Mouse (Mus musculus): ENCODE results near the gene Rtp4. TPM values are rescaled to one million over a fixed set of nuclear protein-coding genes. Genes with fewer than 3 reads are reported as not detected.

Rtp4 gene
- polyA plus RNA-seq, 1 experiment from 2014 or later, result 2.8 TPM

DNA sequence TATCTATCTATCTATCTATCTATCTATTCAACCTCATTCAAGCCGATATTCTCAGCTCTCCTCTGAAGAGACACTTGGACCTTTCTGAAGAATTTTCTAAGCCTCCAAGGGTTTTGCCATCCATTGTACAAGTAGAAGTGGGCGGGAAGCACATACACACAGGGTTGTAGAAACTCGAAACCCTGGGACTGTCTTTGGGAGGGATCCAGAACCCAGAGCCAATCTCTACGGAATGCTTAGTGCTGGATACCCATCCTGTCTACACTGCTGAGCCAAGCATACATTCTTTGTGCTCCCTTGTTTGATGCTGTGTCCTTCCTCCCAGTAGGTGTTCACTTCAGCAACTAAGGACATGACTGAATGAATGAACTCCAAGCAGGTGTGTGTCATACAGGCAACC lies 22.8 kb downstream of the Rtp4 start:
- Histone ChIP-seq H3K9me3 (replicated peaks; ENCODE audit: control insufficient read depth, low read length) (no peaks in the 10 kb centered on the region), H3K9ac (ENCODE audit: low read depth, low read length) (no peak overlapping the region), H3K27me3 (ENCODE audit: control insufficient read depth, insufficient read depth, low read length) (no peaks in the 10 kb centered on the region), H3K4me3 (ENCODE audit: low read depth, low read length) (no peak overlapping the region), H3K4me2 (no peak overlapping the region), H3K27ac (ENCODE audit: low read depth, low read length) (no peak overlapping the region), H3K4me1 (ENCODE audit: control insufficient read depth, insufficient read depth, low read length) (no peaks in the 10 kb centered on the region), H3K36me3 (ENCODE audit: control insufficient read depth, insufficient read depth, low read length) (no peaks in the 10 kb centered on the region)
- 75% methylated on average over 4 of the region's 4 CpGs for WGBS (ENCODE audit: insufficient replicate concordance)
- ATAC-seq (replicated peaks; ENCODE audit: insufficient number of reproducible peaks, low FRiP score, low TSS enrichment), result no peak

DNA sequence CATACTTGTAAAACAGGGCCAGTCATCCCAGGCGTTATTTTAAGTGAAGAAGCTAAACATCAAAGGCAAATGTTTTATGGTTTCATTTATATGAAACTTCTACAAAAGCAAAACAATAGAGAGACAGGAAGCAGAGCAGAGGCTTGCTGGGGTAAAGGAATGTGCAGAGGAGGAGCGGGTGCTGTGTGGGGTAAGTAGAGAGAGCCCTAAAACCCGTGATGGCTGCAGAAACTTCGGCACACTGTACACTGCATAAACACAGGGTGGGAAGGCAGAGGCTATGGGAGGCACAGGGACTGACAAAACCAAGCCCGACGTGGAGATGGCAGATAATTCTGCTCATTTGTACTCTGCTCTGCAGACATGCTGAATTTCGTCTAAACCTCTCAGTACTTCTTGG lies 24.3 kb downstream of the Rtp4 start:
- H3K4me2 ChIP-seq, result no peak overlapping the region
- no peak overlapping the region for H3K4me3 ChIP-seq (ENCODE audit: low read depth, low read length)
- no peaks in the 10 kb centered on the region for H3K27me3 ChIP-seq (ENCODE audit: control insufficient read depth, insufficient read depth, low read length)
- no peak for ATAC-seq (replicated peaks; ENCODE audit: insufficient number of reproducible peaks, low FRiP score, low TSS enrichment)
- no peaks in the 10 kb centered on the region for H3K9me3 ChIP-seq (replicated peaks; ENCODE audit: control insufficient read depth, low read length)
- H3K36me3 ChIP-seq (ENCODE audit: control insufficient read depth, insufficient read depth, low read length), result no peaks in the 10 kb centered on the region
- 63% methylated on average over 7 of the region's 7 CpGs for WGBS (ENCODE audit: insufficient replicate concordance)
- H3K4me1 ChIP-seq (ENCODE audit: control insufficient read depth, insufficient read depth, low read length), result no peaks in the 10 kb centered on the region
- no peak overlapping the region for H3K9ac ChIP-seq (ENCODE audit: low read depth, low read length)
- no peak overlapping the region for H3K27ac ChIP-seq (ENCODE audit: low read depth, low read length)

DNA sequence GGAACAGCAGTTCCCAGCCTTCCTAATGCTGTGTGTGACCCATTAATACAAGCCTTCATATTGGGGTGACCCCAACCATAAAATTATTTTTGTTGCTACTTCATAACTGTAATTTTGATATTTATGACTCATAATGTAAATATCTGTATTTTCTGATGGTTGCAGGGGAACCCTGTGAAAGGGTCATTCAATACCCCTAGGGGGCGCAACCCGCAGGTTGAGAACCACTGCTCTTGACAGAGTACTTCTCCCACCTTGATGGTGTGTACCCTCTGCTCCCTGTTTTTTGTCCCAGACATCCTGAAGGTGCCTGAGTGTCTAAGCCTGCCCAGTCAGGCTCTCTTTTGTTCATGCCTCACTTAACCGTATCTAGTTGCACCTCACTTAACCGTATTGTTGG lies 27.7 kb downstream of the Rtp4 start:
- Histone ChIP-seq H3K4me1 (ENCODE audit: control insufficient read depth, insufficient read depth, low read length) (no peaks in the 10 kb centered on the region), H3K27me3 (ENCODE audit: control insufficient read depth, insufficient read depth, low read length) (no peaks in the 10 kb centered on the region), H3K36me3 (ENCODE audit: control insufficient read depth, insufficient read depth, low read length) (no peaks in the 10 kb centered on the region), H3K4me3 (ENCODE audit: low read depth, low read length) (no peak overlapping the region), H3K4me2 (no peak overlapping the region), H3K9me3 (replicated peaks; ENCODE audit: control insufficient read depth, low read length) (no peaks in the 10 kb centered on the region), H3K9ac (ENCODE audit: low read depth, low read length) (no peak overlapping the region), H3K27ac (ENCODE audit: low read depth, low read length) (no peak overlapping the region)
- 84% methylated on average over 4 of the region's 4 CpGs for WGBS (ENCODE audit: insufficient replicate concordance)
- ATAC-seq (replicated peaks; ENCODE audit: insufficient number of reproducible peaks, low FRiP score, low TSS enrichment), result no peak

DNA sequence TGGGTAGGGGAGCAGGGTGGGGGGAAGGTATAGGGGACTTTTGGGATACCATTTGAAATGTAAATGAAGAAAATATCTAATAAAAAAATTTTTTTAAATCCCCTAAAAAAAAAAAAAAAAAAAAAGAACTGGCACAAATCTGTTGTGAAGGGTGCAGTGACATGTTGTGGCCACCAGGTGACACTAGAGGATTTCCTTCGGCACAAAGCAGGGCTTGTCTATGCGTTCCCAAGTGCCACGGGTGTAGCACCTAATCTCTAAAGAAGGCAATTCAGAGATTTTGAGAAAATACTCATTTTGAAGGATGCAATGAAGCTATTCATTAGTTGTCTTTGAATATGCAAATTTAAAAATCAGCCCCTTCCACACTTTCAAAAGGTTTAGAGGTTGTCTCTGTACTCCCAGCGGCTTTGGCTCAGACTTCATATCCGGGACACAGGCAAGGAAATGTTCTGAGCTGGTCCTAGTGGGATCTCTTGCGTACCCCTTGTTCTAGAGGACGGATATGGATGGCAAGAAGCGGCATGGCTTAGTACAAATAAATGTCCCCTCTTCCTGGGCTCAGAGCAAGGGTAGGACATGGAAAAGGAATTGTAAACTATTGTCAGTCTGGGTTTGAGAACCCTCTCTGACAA lies 30.4 kb downstream of the Rtp4 start:
- Histone ChIP-seq H3K4me2 (no peak overlapping the region), H3K4me1 (ENCODE audit: control insufficient read depth, insufficient read depth, low read length) (no peaks in the 10 kb centered on the region), H3K9ac (ENCODE audit: low read depth, low read length) (no peak overlapping the region), H3K27ac (ENCODE audit: low read depth, low read length) (no peak overlapping the region), H3K36me3 (ENCODE audit: control insufficient read depth, insufficient read depth, low read length) (no peaks in the 10 kb centered on the region), H3K4me3 (ENCODE audit: low read depth, low read length) (no peak overlapping the region), H3K27me3 (ENCODE audit: control insufficient read depth, insufficient read depth, low read length) (no peaks in the 10 kb centered on the region), H3K9me3 (replicated peaks; ENCODE audit: control insufficient read depth, low read length) (no peaks in the 10 kb centered on the region)
- WGBS (ENCODE audit: insufficient replicate concordance), result 44% methylated on average over 8 of the region's 8 CpGs
- no peak for ATAC-seq (replicated peaks; ENCODE audit: insufficient number of reproducible peaks, low FRiP score, low TSS enrichment)

DNA sequence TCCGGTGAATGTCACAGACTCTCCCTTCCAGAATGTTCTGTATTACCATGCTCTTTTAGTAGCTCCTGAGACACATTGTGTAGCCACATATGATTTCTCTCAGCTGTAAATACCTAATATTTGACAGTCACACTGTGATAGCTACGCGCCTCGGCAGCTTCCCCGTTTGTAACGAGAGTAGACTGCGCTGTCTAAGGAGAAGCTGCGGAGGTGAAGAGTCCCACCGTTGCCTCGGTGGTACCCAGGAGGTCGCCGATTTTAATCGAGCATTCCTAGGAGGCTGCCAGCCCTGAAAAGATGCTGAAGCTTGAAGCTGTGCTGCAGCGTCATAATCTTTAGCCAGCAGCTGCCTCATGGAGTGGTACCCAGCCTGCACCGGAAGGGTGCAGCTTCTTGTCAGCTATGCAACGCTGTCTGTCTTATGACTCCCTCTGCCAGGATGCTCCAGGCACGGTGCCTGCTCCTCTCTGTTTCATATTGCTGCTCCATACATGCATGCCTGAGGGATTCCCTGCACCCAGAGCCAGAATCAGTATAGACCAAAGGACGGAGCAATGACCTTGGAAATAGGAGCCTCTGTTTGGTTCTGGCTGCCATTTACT lies 31.0 kb downstream of the Rtp4 start:
- Histone ChIP-seq H3K9me3 (replicated peaks; ENCODE audit: control insufficient read depth, low read length) (no peaks in the 10 kb centered on the region), H3K36me3 (ENCODE audit: control insufficient read depth, insufficient read depth, low read length) (no peaks in the 10 kb centered on the region), H3K9ac (ENCODE audit: low read depth, low read length) (no peak overlapping the region), H3K27ac (ENCODE audit: low read depth, low read length) (no peak overlapping the region), H3K4me2 (no peak overlapping the region), H3K27me3 (ENCODE audit: control insufficient read depth, insufficient read depth, low read length) (no peaks in the 10 kb centered on the region), H3K4me1 (ENCODE audit: control insufficient read depth, insufficient read depth, low read length) (no peaks in the 10 kb centered on the region), H3K4me3 (ENCODE audit: low read depth, low read length) (no peak overlapping the region)
- ATAC-seq (replicated peaks; ENCODE audit: insufficient number of reproducible peaks, low FRiP score, low TSS enrichment), result no peak
- 86% methylated on average over 18 of the region's 18 CpGs for WGBS (ENCODE audit: insufficient replicate concordance)

DNA sequence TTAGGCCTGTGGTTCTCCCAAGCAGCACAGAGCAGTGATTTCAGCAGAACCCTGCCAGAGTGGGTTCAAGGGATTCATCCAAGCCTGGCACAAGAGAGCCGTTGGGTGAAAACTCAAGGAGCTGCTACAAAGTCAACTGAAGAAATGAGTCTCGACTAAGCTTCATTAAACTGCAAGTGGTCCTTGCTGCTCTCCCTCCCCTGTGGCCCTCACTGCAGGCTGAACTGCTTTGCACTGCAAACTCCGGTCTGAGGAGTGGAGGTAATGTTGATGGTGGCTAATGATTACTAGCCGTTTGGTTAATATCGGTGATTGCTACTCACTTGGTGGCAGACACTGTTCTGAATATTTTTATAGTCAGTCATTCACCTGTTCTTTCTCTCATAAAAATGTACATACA lies 34.6 kb downstream of the Rtp4 start:
- H3K4me2 ChIP-seq, result no peak overlapping the region
- H3K27ac ChIP-seq (ENCODE audit: low read depth, low read length), result no peak overlapping the region
- no peaks in the 10 kb centered on the region for H3K27me3 ChIP-seq (ENCODE audit: control insufficient read depth, insufficient read depth, low read length)
- H3K9me3 ChIP-seq (replicated peaks; ENCODE audit: control insufficient read depth, low read length), result no peaks in the 10 kb centered on the region
- H3K36me3 ChIP-seq (ENCODE audit: control insufficient read depth, insufficient read depth, low read length), result no peaks in the 10 kb centered on the region
- H3K9ac ChIP-seq (ENCODE audit: low read depth, low read length), result no peak overlapping the region
- no peak for ATAC-seq (replicated peaks; ENCODE audit: insufficient number of reproducible peaks, low FRiP score, low TSS enrichment)
- whole genome bisulfite sequencing (ENCODE audit: insufficient replicate concordance), result 83% methylated on average over 5 of the region's 5 CpGs
- H3K4me3 ChIP-seq (ENCODE audit: low read depth, low read length), result no peak overlapping the region
- no peaks in the 10 kb centered on the region for H3K4me1 ChIP-seq (ENCODE audit: control insufficient read depth, insufficient read depth, low read length)

DNA sequence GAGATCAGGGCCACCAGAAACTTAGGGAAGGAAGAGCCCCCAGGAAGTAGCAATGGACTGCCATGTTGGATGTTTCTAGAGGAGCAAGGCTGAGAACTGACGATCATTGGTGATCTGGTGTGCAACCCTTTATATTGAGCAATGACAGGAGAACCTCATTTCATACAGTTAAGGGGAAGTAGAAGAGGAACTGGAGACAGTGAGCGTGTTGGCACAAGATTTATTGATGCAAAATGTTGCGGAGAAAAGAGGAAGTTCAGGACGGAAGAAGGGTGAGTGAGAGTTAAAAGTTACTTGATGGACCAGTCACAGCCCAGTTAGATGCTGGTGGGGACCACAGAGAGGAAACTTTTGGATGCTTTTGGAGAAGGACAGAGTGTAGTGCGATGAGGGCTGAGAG lies 37.1 kb downstream of the Rtp4 start:
- Histone ChIP-seq H3K4me2 (no peak overlapping the region), H3K27me3 (ENCODE audit: control insufficient read depth, insufficient read depth, low read length) (no peaks in the 10 kb centered on the region), H3K4me3 (ENCODE audit: low read depth, low read length) (no peak overlapping the region), H3K9me3 (replicated peaks; ENCODE audit: control insufficient read depth, low read length) (no peaks in the 10 kb centered on the region), H3K36me3 (ENCODE audit: control insufficient read depth, insufficient read depth, low read length) (no peaks in the 10 kb centered on the region), H3K27ac (ENCODE audit: low read depth, low read length) (no peak overlapping the region), H3K9ac (ENCODE audit: low read depth, low read length) (no peak overlapping the region), H3K4me1 (ENCODE audit: control insufficient read depth, insufficient read depth, low read length) (no peaks in the 10 kb centered on the region)
- no peak for ATAC-seq (replicated peaks; ENCODE audit: insufficient number of reproducible peaks, low FRiP score, low TSS enrichment)
- WGBS (ENCODE audit: insufficient replicate concordance), result 82% methylated on average over 5 of the region's 5 CpGs

DNA sequence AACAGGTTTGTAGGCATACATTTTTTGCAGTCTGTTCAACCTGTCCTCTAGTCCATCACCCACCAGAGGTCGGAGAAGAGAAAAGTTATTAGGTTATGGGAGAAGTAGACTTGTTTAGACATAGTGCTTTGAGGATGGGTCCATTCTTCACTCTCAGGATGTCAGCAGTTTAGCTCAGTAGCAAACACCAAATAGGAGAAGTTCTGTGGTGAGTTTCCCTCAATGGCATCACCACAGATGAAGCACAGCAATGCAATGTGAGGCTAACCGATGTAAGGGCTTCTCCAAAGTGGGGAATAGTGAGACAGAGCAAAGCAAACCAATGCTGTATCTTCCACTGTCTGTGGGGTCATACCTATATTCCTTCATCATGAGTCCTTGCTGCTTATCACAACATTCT lies 37.6 kb downstream of the Rtp4 start:
- H3K36me3 ChIP-seq (ENCODE audit: control insufficient read depth, insufficient read depth, low read length), result no peaks in the 10 kb centered on the region
- H3K4me2 ChIP-seq, result no peak overlapping the region
- no peak overlapping the region for H3K9ac ChIP-seq (ENCODE audit: low read depth, low read length)
- ATAC-seq (replicated peaks; ENCODE audit: insufficient number of reproducible peaks, low FRiP score, low TSS enrichment), result no peak
- H3K4me3 ChIP-seq (ENCODE audit: low read depth, low read length), result no peak overlapping the region
- H3K9me3 ChIP-seq (replicated peaks; ENCODE audit: control insufficient read depth, low read length), result no peaks in the 10 kb centered on the region
- no peak overlapping the region for H3K27ac ChIP-seq (ENCODE audit: low read depth, low read length)
- H3K27me3 ChIP-seq (ENCODE audit: control insufficient read depth, insufficient read depth, low read length), result no peaks in the 10 kb centered on the region
- WGBS (ENCODE audit: insufficient replicate concordance), result 75% methylated on average over 2 of the region's 2 CpGs
- H3K4me1 ChIP-seq (ENCODE audit: control insufficient read depth, insufficient read depth, low read length), result no peaks in the 10 kb centered on the region

DNA sequence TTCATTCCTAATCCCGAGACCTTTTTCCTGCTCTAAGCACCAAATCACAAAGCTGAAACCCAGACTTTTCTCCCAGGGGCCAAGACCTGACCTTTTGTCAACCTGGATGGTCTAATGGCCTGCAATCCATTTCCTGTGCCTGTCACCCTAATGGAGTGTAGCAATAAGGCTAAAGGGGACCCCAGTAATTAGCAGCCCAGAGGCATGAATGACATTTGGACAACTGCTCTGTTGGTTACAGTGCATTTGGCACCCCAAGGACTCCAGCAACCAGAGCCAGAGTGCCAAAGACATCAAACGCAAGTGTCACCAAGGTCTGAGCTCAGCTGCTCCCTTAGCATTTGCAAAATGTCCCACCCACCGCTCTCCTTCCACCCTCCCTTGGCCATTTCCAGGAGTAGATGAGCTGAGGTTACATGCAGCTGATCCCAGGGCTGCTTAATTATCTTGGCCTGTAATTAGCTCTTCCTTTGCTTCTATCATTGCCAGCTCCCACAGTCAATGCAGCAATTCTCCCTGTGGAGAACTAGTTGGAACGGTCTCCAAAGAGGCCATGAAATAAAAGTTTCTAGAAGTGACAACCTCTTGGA lies 48.4 kb downstream of the Rtp4 start:
- WGBS (ENCODE audit: insufficient replicate concordance), result 65% methylated on average over 4 of the region's 4 CpGs
- H3K9ac ChIP-seq (ENCODE audit: low read depth, low read length), result no peak overlapping the region
- no peaks in the 10 kb centered on the region for H3K27me3 ChIP-seq (ENCODE audit: control insufficient read depth, insufficient read depth, low read length)
- no peaks in the 10 kb centered on the region for H3K36me3 ChIP-seq (ENCODE audit: control insufficient read depth, insufficient read depth, low read length)
- H3K9me3 ChIP-seq (replicated peaks; ENCODE audit: control insufficient read depth, low read length), result no peaks in the 10 kb centered on the region
- no peak overlapping the region for H3K4me3 ChIP-seq (ENCODE audit: low read depth, low read length)
- no peak overlapping the region for H3K4me2 ChIP-seq
- H3K4me1 ChIP-seq (ENCODE audit: control insufficient read depth, insufficient read depth, low read length), result no peaks in the 10 kb centered on the region
- no peak overlapping the region for H3K27ac ChIP-seq (ENCODE audit: low read depth, low read length)
- ATAC-seq (replicated peaks; ENCODE audit: insufficient number of reproducible peaks, low FRiP score, low TSS enrichment), result no peak

All from heart, embryonic 11.5 days (tissue).